Mouse (Mus musculus): ENCODE measurements around the gene Ghrhr. TPM values are rescaled to one million over a fixed set of nuclear protein-coding genes. Genes with fewer than 3 reads are reported as not detected.

Gene Ghrhr
- total and polyA plus RNA-seq, 3 experiments = not detected

DNA sequence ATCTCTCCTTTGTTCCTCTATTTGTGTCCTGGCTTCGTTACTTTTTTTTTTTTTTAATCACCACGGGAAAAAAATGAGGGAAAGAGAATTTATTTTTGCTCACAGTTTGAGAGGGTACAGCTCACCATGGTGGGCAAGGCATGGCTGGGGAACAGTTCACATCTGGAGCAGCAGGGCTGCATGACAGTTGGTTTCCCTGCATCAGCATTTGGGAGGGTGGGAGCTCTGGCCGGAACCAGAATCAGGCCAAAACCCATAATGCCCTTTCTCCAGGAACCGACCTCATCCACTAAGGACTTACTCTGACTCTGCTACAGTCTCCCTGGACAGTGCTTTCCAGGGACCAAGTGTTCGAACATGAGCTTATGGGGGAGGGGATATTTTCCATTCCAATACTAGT lies 13.2 kb downstream of the Ghrhr start:
- Histone ChIP-seq H3K27me3 (ENCODE audit: control insufficient read depth, insufficient read depth, low read length) (no peaks in the 10 kb centered on the region; the same call in 1 of the 2 replicates), H3K36me3 (ENCODE audit: control insufficient read depth, insufficient read depth, low read length) (no peaks in the 10 kb centered on the region), H3K4me1 (ENCODE audit: control insufficient read depth, insufficient read depth, low read length) (no peaks in the 10 kb centered on the region), H3K9ac (ENCODE audit: low read depth, low read length) (no peak overlapping the region), H3K4me3 (no peak overlapping the region), H3K79me2 (replicated peaks; ENCODE audit: control insufficient read depth, insufficient read depth, low read length) (no peaks in the 10 kb centered on the region), H3K27ac (no peak overlapping the region)
- no peak for DNase-seq
- intact Hi-C loops (cut with DNase I) = no loop called here
- 32% methylated on average over 5 of the region's 5 CpGs for WGBS
- no peak for TF ChIP-seq CTCF (IDR thresholded peaks at IDR 0.05)
- TF ChIP-seq EP300 (IDR thresholded peaks at IDR 0.05; ENCODE audit: insufficient read depth, low read depth, low read length) = no peak
- no peak for TF ChIP-seq POLR2A (IDR thresholded peaks at IDR 0.05; ENCODE audit: insufficient read depth, low read depth, low read length)

- no peak for TF ChIP-seq CTCF (IDR thresholded peaks at IDR 0.05)
- no peak for TF ChIP-seq POLR2A (IDR thresholded peaks at IDR 0.05; ENCODE audit: insufficient read depth, low read depth, low read length)
- TF ChIP-seq EP300 (IDR thresholded peaks at IDR 0.05; ENCODE audit: insufficient read depth, low read depth, low read length) = no peak
- Histone ChIP-seq H3K36me3 (ENCODE audit: control insufficient read depth, insufficient read depth, low read length) (no peaks in the 10 kb centered on the region), H3K27me3 (ENCODE audit: control insufficient read depth, insufficient read depth, low read length) (no peaks in the 10 kb centered on the region; the same call in 1 of the 2 replicates), H3K4me3 (no peak overlapping the region), H3K4me1 (ENCODE audit: control insufficient read depth, insufficient read depth, low read length) (no peaks in the 10 kb centered on the region; the same call in 1 of the 2 replicates), H3K27ac (no peak overlapping the region), H3K79me2 (replicated peaks; ENCODE audit: control insufficient read depth, insufficient read depth, low read length) (no peaks in the 10 kb centered on the region), H3K9ac (ENCODE audit: low read depth, low read length) (no peak overlapping the region)
- intact Hi-C loops (cut with DNase I) = loop anchor here (1.0 to 5.0 kb wide), 2 partner anchors 119 to 560 kb away; no protein-coding TSS in a partner anchor
- 60% methylated on average over 4 of the region's 4 CpGs for WGBS
- DNase-seq = no peak
These were observed 15.7 kb downstream of the Ghrhr start for GRCm38 (mm10) chr6:55391814-55392213.

DNA sequence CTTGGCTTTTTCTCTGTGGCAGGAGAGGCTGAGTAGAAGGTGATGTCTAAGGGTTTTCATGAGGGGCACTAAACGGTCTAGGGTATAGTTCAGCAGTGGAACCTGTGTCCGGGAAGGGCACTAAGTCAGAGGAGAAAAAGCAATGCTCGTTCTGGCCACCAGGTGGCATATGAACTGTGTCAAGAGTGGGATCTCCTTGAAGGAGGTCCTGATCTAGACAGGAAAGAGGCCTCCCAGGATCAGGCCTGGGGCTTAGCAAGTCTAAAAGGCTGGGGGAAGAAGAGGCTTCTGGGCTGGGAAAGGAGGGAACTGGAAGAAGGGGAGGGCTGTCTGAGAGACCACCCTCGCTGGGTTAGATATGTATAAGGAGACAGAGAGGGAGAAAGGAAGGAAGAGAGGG lies 16.4 kb downstream of the Ghrhr start:
- no peaks in the 10 kb centered on the region; the same call in 1 of the 2 replicates for H3K27me3 ChIP-seq (ENCODE audit: control insufficient read depth, insufficient read depth, low read length)
- no peak overlapping the region for H3K9ac ChIP-seq (ENCODE audit: low read depth, low read length)
- no peaks in the 10 kb centered on the region for H3K36me3 ChIP-seq (ENCODE audit: control insufficient read depth, insufficient read depth, low read length)
- H3K4me3 ChIP-seq = no peak overlapping the region
- intact Hi-C loops (cut with DNase I) = loop anchor here (1.0 to 5.0 kb wide), 2 partner anchors 119 to 560 kb away; no protein-coding TSS in a partner anchor
- H3K27ac ChIP-seq = no peak overlapping the region
- TF ChIP-seq EP300 (IDR thresholded peaks at IDR 0.05; ENCODE audit: insufficient read depth, low read depth, low read length) (peak; percentile 48; the same call in 1 of the 2 replicates), POLR2A (IDR thresholded peaks at IDR 0.05; ENCODE audit: insufficient read depth, low read depth, low read length) (no peak), CTCF (IDR thresholded peaks at IDR 0.05) (peak; percentile 91)
- H3K4me1 ChIP-seq (ENCODE audit: control insufficient read depth, insufficient read depth, low read length) = no peaks in the 10 kb centered on the region; the same call in 1 of the 2 replicates
- no peaks in the 10 kb centered on the region for H3K79me2 ChIP-seq (replicated peaks; ENCODE audit: control insufficient read depth, insufficient read depth, low read length)
- 9% methylated on average over 4 of the region's 4 CpGs for WGBS
- peak; percentile 68 to 83 for DNase-seq

GRCm38 (mm10) chr6:55394854-55395253 lies 18.8 kb downstream of the Ghrhr start:
- TF ChIP-seq CTCF (IDR thresholded peaks at IDR 0.05) = no peak
- WGBS = 66% methylated on average over 10 of the region's 10 CpGs

DNA sequence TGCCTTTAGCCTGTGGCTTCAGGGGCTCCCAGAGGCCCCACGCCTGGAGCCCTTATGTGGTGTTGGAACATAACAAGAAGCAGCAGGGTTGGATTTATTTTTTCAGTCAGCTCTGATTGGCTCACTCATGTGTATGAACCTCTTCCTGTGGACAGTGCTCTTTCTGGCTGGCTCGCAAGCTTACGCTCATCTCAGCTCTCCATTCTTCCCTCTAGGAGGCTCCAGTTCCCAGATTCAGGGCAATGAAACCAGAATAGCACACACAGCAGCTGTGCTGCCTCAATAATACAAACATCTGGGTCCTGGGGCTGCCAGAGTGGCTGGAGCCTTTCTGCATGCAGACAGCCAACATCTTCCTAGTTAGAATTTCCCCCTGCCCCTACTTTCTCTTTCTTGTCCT lies 20.1 kb downstream of the Ghrhr start:
- intact Hi-C loops (cut with DNase I) = loop anchor here (5.0 kb wide), 1 partner anchor 56 kb away; the partner anchor contains the start of gene Adcyap1r1
- Histone ChIP-seq H3K4me1 (ENCODE audit: control insufficient read depth, insufficient read depth, low read length) (peaks cover 6% of the 10 kb centered on the region), H3K9ac (ENCODE audit: low read depth, low read length) (no peak overlapping the region), H3K79me2 (replicated peaks; ENCODE audit: control insufficient read depth, insufficient read depth, low read length) (no peaks in the 10 kb centered on the region), H3K27me3 (ENCODE audit: control insufficient read depth, insufficient read depth, low read length) (no peaks in the 10 kb centered on the region), H3K36me3 (ENCODE audit: control insufficient read depth, insufficient read depth, low read length) (no peaks in the 10 kb centered on the region), H3K4me3 (no peak overlapping the region), H3K27ac (peak overlapping the region; percentile 67)
- peak; percentile 66 for TF ChIP-seq CTCF (IDR thresholded peaks at IDR 0.05)
- TF ChIP-seq POLR2A (IDR thresholded peaks at IDR 0.05; ENCODE audit: insufficient read depth, low read depth, low read length) = no peak
- TF ChIP-seq EP300 (IDR thresholded peaks at IDR 0.05; ENCODE audit: insufficient read depth, low read depth, low read length) = peak; percentile 48; the same call in 1 of the 2 replicates
- 30% methylated on average over 3 of the region's 3 CpGs for WGBS
- DNase-seq = peak in 1 of 2 experiments; percentile 76

More at GRCm38 (mm10) chr6:55394854-55395253, 18.8 kb downstream of the Ghrhr start:
- H3K36me3 ChIP-seq (ENCODE audit: control insufficient read depth, insufficient read depth, low read length) = no peaks in the 10 kb centered on the region
- H3K27me3 ChIP-seq (ENCODE audit: control insufficient read depth, insufficient read depth, low read length) = no peaks in the 10 kb centered on the region; the same call in 1 of the 2 replicates
- intact Hi-C loops (cut with DNase I) = loop anchor here (5.0 kb wide), 2 partner anchors 57 to 557 kb away; partner anchors contain the start of gene Adcyap1r1
- H3K4me1 ChIP-seq (ENCODE audit: control insufficient read depth, insufficient read depth, low read length) = peaks cover 3% of the 10 kb centered on the region; the same call in 1 of the 2 replicates
- H3K9ac ChIP-seq (ENCODE audit: low read depth, low read length) = no peak overlapping the region
- H3K4me3 ChIP-seq = no peak overlapping the region
- H3K27ac ChIP-seq = no peak overlapping the region
- no peaks in the 10 kb centered on the region for H3K79me2 ChIP-seq (replicated peaks; ENCODE audit: control insufficient read depth, insufficient read depth, low read length)
- DNase-seq = no peak

DNA sequence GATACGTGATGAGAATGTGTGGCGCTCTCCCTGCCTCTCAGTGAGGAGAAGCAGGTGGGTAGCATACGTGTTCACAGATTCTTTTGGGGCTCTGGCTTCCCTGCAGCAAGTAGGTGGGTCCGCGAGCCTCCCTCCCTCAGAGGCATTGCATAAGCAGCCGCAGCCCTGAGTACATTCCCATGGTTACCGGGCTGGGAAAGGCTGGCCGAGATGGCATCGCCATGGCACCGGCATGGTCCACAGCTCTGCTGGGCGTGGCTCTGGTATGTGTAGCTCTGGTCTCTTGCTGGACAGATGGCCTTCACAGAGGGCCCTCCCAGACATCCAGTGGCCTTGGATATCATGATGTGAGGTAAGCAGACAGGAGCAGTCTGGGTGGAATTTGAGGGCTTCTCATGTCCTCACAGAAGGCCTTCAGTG lies 20.5 kb downstream of the Ghrhr start:
- H3K27ac ChIP-seq = peak overlapping the region; percentile 67
- DNase-seq = peak; percentile 68 to 79
- no peaks in the 10 kb centered on the region for H3K79me2 ChIP-seq (replicated peaks; ENCODE audit: control insufficient read depth, insufficient read depth, low read length)
- intact Hi-C loops (cut with DNase I) = loop anchor here (5.0 kb wide), 1 partner anchor 56 kb away; the partner anchor contains the start of gene Adcyap1r1
- no peak overlapping the region for H3K4me3 ChIP-seq
- peaks cover 6% of the 10 kb centered on the region for H3K4me1 ChIP-seq (ENCODE audit: control insufficient read depth, insufficient read depth, low read length)
- H3K36me3 ChIP-seq (ENCODE audit: control insufficient read depth, insufficient read depth, low read length) = no peaks in the 10 kb centered on the region
- H3K9ac ChIP-seq (ENCODE audit: low read depth, low read length) = no peak overlapping the region; the same call in 1 of the 2 replicates
- H3K27me3 ChIP-seq (ENCODE audit: control insufficient read depth, insufficient read depth, low read length) = no peaks in the 10 kb centered on the region
- TF ChIP-seq EP300 (IDR thresholded peaks at IDR 0.05; ENCODE audit: insufficient read depth, low read depth, low read length) (no peak), CTCF (IDR thresholded peaks at IDR 0.05) (no peak), POLR2A (IDR thresholded peaks at IDR 0.05; ENCODE audit: insufficient read depth, low read depth, low read length) (no peak)
- 67% methylated on average over 11 of the region's 11 CpGs for WGBS
